Mouse (Mus musculus) heart, embryonic 11.5 days (tissue): ENCODE measurements around the gene Kif16b. TPM values are rescaled to one million over a fixed set of nuclear protein-coding genes. Genes with fewer than 3 reads are reported as not detected.

ENCODE experiments used
- ATAC-seq: fragments of 200-750 bp; cut with Nextera tagmentation; replicated peaks from 2 replicates; pipeline ENCODE4 v1.8.0; 2017; ENCODE audit warnings: moderate library complexity; ENCODE audit not compliant: insufficient number of reproducible peaks, low FRiP score, low TSS enrichment
- H3K27ac ChIP-seq: fragments of 300-500 bp; sonication (generic); 2 replicates; pipeline ENCODE4 v1.5.1; 2014; ENCODE audit warnings: mild to moderate bottlenecking, low read depth, low read length
- H3K27me3 ChIP-seq: fragments of 300-500 bp; sonication (generic); 2 replicates; pipeline ENCODE4 v1.6.1; 2014; ENCODE audit warnings: mild to moderate bottlenecking, low read length, mixed read lengths; ENCODE audit not compliant: control insufficient read depth, insufficient read depth
- H3K36me3 ChIP-seq: fragments of 300-500 bp; sonication (generic); 2 replicates; pipeline ENCODE4 v1.6.1; 2014; ENCODE audit warnings: mild to moderate bottlenecking, low read length, moderate library complexity, mixed read lengths; ENCODE audit not compliant: control insufficient read depth, insufficient read depth
- H3K4me1 ChIP-seq: fragments of 300-500 bp; sonication (generic); 2 replicates; pipeline ENCODE4 v1.6.1; 2014; ENCODE audit warnings: low read length; ENCODE audit not compliant: control insufficient read depth, insufficient read depth
- H3K4me2 ChIP-seq: fragments of 300-500 bp; sonication (generic); 2 replicates; pipeline ENCODE4 v1.6.1; 2014; ENCODE audit warnings: mild to moderate bottlenecking, moderate library complexity
- H3K4me3 ChIP-seq: fragments of 300-500 bp; sonication (generic); 2 replicates; pipeline ENCODE4 v1.5.1; 2014; ENCODE audit warnings: low read depth, low read length
- H3K9ac ChIP-seq: fragments of 300-500 bp; sonication (generic); 2 replicates; pipeline ENCODE4 v1.6.1; 2014; ENCODE audit warnings: mild to moderate bottlenecking, low read depth, low read length, moderate library complexity
- H3K9me3 ChIP-seq: fragments of 300-500 bp; sonication (generic); replicated peaks from 2 replicates; pipeline ENCODE4 v1.6.1; 2016; ENCODE audit warnings: low read length; ENCODE audit not compliant: control insufficient read depth
- WGBS: fragments of 180-500 bp; shearing (Covaris S2); extraction: QIAGEN DNeasy Blood & Tissue Kit; methylation state at CpG from one replicate; pipeline ENCODE4 v1.1.7; 2014; ENCODE audit not compliant: insufficient replicate concordance; 5-methylcytosine and 5-hydroxymethylcytosine counted together
- polyA plus RNA-seq: library from polyadenylated mRNA; unstranded; fragments of >200 nt; fragmentation: Nextera tagmentation; extraction: Ambion mirVana; gene quantifications from 2 replicates; pipeline ENCODE4 v1.2.1, GENCODE M21; 2014

Gene Kif16b
- polyA plus RNA-seq, 1 experiment from 2014 or later, result 7.6 TPM

GRCm38 (mm10) chr2:142614535-142614934, 286.8 kb downstream of the Kif16b start:
- H3K36me3 ChIP-seq, result no peaks in the 10 kb centered on the region
- ATAC-seq, result no peak
- no peak overlapping the region for H3K9ac ChIP-seq
- no peak overlapping the region for H3K4me2 ChIP-seq
- no peak overlapping the region for H3K27ac ChIP-seq
- H3K9me3 ChIP-seq, result no peaks in the 10 kb centered on the region
- no peaks in the 10 kb centered on the region for H3K4me1 ChIP-seq
- 75% methylated on average over 5 of the region's 5 CpGs for WGBS
- no peak overlapping the region for H3K4me3 ChIP-seq
- H3K27me3 ChIP-seq, result no peaks in the 10 kb centered on the region

GRCm38 (mm10) chr2:142612359-142612953, 288.9 kb downstream of the Kif16b start:
- Histone ChIP-seq H3K27me3 (no peaks in the 10 kb centered on the region), H3K9ac (no peak overlapping the region), H3K4me1 (no peaks in the 10 kb centered on the region), H3K4me2 (no peak overlapping the region), H3K27ac (no peak overlapping the region), H3K9me3 (no peaks in the 10 kb centered on the region), H3K36me3 (no peaks in the 10 kb centered on the region), H3K4me3 (no peak overlapping the region)
- WGBS, result 77% methylated on average over 5 of the region's 5 CpGs
- no peak for ATAC-seq

GRCm38 (mm10) chr2:142611113-142611512, 290.2 kb downstream of the Kif16b start:
- no peak overlapping the region for H3K27ac ChIP-seq
- no peaks in the 10 kb centered on the region for H3K27me3 ChIP-seq
- 80% methylated on average over 6 of the region's 6 CpGs for WGBS
- no peak overlapping the region for H3K9ac ChIP-seq
- no peaks in the 10 kb centered on the region for H3K9me3 ChIP-seq
- no peak for ATAC-seq
- H3K4me1 ChIP-seq, result no peaks in the 10 kb centered on the region
- no peak overlapping the region for H3K4me3 ChIP-seq
- no peak overlapping the region for H3K4me2 ChIP-seq
- no peaks in the 10 kb centered on the region for H3K36me3 ChIP-seq

GRCm38 (mm10) chr2:142610206-142610605, 291.1 kb downstream of the Kif16b start:
- no peaks in the 10 kb centered on the region for H3K9me3 ChIP-seq

GRCm38 (mm10) chr2:142608778-142609177, 292.6 kb downstream of the Kif16b start:
- Histone ChIP-seq H3K36me3 (no peaks in the 10 kb centered on the region), H3K4me2 (no peak overlapping the region), H3K27me3 (no peaks in the 10 kb centered on the region), H3K4me3 (no peak overlapping the region), H3K9ac (no peak overlapping the region), H3K9me3 (no peaks in the 10 kb centered on the region), H3K27ac (no peak overlapping the region), H3K4me1 (no peaks in the 10 kb centered on the region)
- WGBS, result 94% methylated on average over 17 of the region's 17 CpGs
- no peak for ATAC-seq

More at GRCm38 (mm10) chr2:142610206-142610605, 291.1 kb downstream of the Kif16b start:
- Histone ChIP-seq H3K9ac (no peak overlapping the region), H3K27me3 (no peaks in the 10 kb centered on the region), H3K4me2 (no peak overlapping the region), H3K4me1 (no peaks in the 10 kb centered on the region), H3K27ac (no peak overlapping the region), H3K4me3 (no peak overlapping the region), H3K36me3 (no peaks in the 10 kb centered on the region)
- no peak for ATAC-seq
- 73% methylated on average over 5 of the region's 5 CpGs for WGBS

- no peak for ATAC-seq
- Histone ChIP-seq H3K4me1 (no peaks in the 10 kb centered on the region), H3K4me2 (no peak overlapping the region), H3K9ac (no peak overlapping the region), H3K4me3 (no peak overlapping the region), H3K9me3 (no peaks in the 10 kb centered on the region), H3K27ac (no peak overlapping the region), H3K27me3 (no peaks in the 10 kb centered on the region), H3K36me3 (no peaks in the 10 kb centered on the region)
- WGBS, result 57% methylated on average over 4 of the region's 4 CpGs
Observed at GRCm38 (mm10) chr2:142604762-142605161, 296.6 kb downstream of the Kif16b start.

GRCm38 (mm10) chr2:142603210-142603609, 298.1 kb downstream of the Kif16b start:
- H3K36me3 ChIP-seq, result no peaks in the 10 kb centered on the region
- H3K9ac ChIP-seq, result no peak overlapping the region
- no peak overlapping the region for H3K4me3 ChIP-seq
- no peaks in the 10 kb centered on the region for H3K27me3 ChIP-seq
- H3K27ac ChIP-seq, result no peak overlapping the region
- H3K4me1 ChIP-seq, result no peaks in the 10 kb centered on the region
- H3K4me2 ChIP-seq, result no peak overlapping the region
- no peaks in the 10 kb centered on the region for H3K9me3 ChIP-seq
- WGBS, result 75% methylated on average over 2 of the region's 2 CpGs
- no peak for ATAC-seq

- H3K9ac ChIP-seq, result no peak overlapping the region
- no peaks in the 10 kb centered on the region for H3K4me1 ChIP-seq
- H3K27me3 ChIP-seq, result no peaks in the 10 kb centered on the region
- no peak overlapping the region for H3K4me2 ChIP-seq
- H3K36me3 ChIP-seq, result no peaks in the 10 kb centered on the region
- no peak for ATAC-seq
- no peaks in the 10 kb centered on the region for H3K9me3 ChIP-seq
- no peak overlapping the region for H3K27ac ChIP-seq
- 83% methylated on average over 4 of the region's 4 CpGs for WGBS
- no peak overlapping the region for H3K4me3 ChIP-seq
Observed at GRCm38 (mm10) chr2:142599235-142599634, 302.1 kb downstream of the Kif16b start.
